8 mouse cellular contexts compared by ENCODE assay signal in genomic region chr2:18063763-18064251, GRCm38 (mm10). TPM values are rescaled to one million over a fixed set of nuclear protein-coding genes. Genes with fewer than 3 reads are reported as not detected.
A peak's percentile ranks its signal among the peaks of the same experiment; 100 is the strongest.
DNase-seq lines count a peak whose midpoint lies in the region; ATAC-seq and TF ChIP-seq lines count a peak whose summit lies in the region.

No protein-coding gene starts in this region.

- H3K36me3 ChIP-seq in forebrain, embryonic 14.5 days (ENCODE audit: control insufficient read depth, insufficient read depth, low read length) = peaks cover 11% of the 10 kb centered on the region; the same call in 1 of the 2 replicates
- 0 out of 2 replicates have a peak, but pooled peaks cover 5% of the 10 kb centered on the region for H3K36me3 ChIP-seq in hindbrain, embryonic 12.5 days

- H3K4me2 ChIP-seq in forebrain, embryonic 14.5 days (ENCODE audit: low read length) = peak overlapping the region; percentile 88
- peak overlapping the region; percentile 96 for H3K4me2 ChIP-seq in hindbrain, embryonic 12.5 days (replicated peaks)

- H3K9ac ChIP-seq in forebrain, embryonic 14.5 days (ENCODE audit: low read length) = peak overlapping the region; percentile 96
- H3K9ac ChIP-seq in hindbrain, embryonic 12.5 days = peak overlapping the region; percentile 98

- H3K27me3 ChIP-seq in forebrain, embryonic 14.5 days (replicated peaks; ENCODE audit: control insufficient read depth, insufficient read depth, low read length) = no peaks in the 10 kb centered on the region
- H3K27me3 ChIP-seq in hindbrain, embryonic 12.5 days = no peaks in the 10 kb centered on the region

- DNase-seq in kidney, adult 11 months = peak; percentile 81
- DNase-seq in kidney, postnatal 10 days = no peak
- DNase-seq in forebrain, embryonic 14.5 days (ENCODE audit: low spot score) = peak; percentile 88
- DNase-seq in left cerebral cortex, adult 11 months (ENCODE audit: low spot score) = peak; percentile 46
- peak; percentile 66 for DNase-seq in lung, postnatal 25 days (ENCODE audit: low spot score)
- DNase-seq in right cerebral cortex, postnatal 10 days (ENCODE audit: low spot score in 2 of 2) = peak; percentile 73 to 82

- H3K27ac ChIP-seq in bone marrow, adult 2 months (ENCODE audit: control insufficient read depth, insufficient read depth, low read depth, low read length, poor library complexity) = peak overlapping the region; percentile 99
- peak overlapping the region; percentile 100 for H3K27ac ChIP-seq in forebrain, embryonic 14.5 days (ENCODE audit: low read depth, low read length)
- H3K27ac ChIP-seq in hindbrain, embryonic 12.5 days = peak overlapping the region; percentile 100

- peak; percentile 68 for ATAC-seq in forebrain, embryonic 14.5 days
- peak; percentile 65 for ATAC-seq in hindbrain, embryonic 12.5 days (ENCODE audit: low FRiP score)

- no peaks in the 10 kb centered on the region for H3K4me1 ChIP-seq in bone marrow, adult 2 months (ENCODE audit: control insufficient read depth, insufficient read depth, low read length)
- H3K4me1 ChIP-seq in forebrain, embryonic 14.5 days (ENCODE audit: control insufficient read depth, insufficient read depth, low read length) = peaks cover 12% of the 10 kb centered on the region
- peaks cover 18% of the 10 kb centered on the region for H3K4me1 ChIP-seq in hindbrain, embryonic 12.5 days

- H3K9me3 ChIP-seq in forebrain, embryonic 14.5 days (replicated peaks; ENCODE audit: control insufficient read depth, low read length) = no peaks in the 10 kb centered on the region
- H3K9me3 ChIP-seq in hindbrain, embryonic 12.5 days (replicated peaks) = no peaks in the 10 kb centered on the region

- H3K4me3 ChIP-seq in bone marrow, adult 2 months (replicated peaks; ENCODE audit: control insufficient read depth, low read depth, low read length) = peak overlapping the region; percentile 90
- H3K4me3 ChIP-seq in forebrain, embryonic 14.5 days (ENCODE audit: low read depth, low read length) = peak overlapping the region; percentile 86
- peak overlapping the region; percentile 86 for H3K4me3 ChIP-seq in hindbrain, embryonic 12.5 days

- 0% methylated on average over 18 of the region's 18 CpGs for WGBS in bone marrow, adult 2 months
- under 1% methylated on average over 18 of the region's 18 CpGs for WGBS in forebrain, embryonic 14.5 days
- WGBS in hindbrain, embryonic 12.5 days = under 1% methylated on average over 18 of the region's 18 CpGs

- TF ChIP-seq CTCF in bone marrow, adult 2 months (IDR thresholded peaks at IDR 0.05; ENCODE audit: control insufficient read depth, insufficient read depth, low read length) = no peak

- TF ChIP-seq POLR2A in bone marrow, adult 2 months (IDR thresholded peaks at IDR 0.05; ENCODE audit: borderline replicate concordance, control insufficient read depth, low read depth, low read length) = no peak

RNA-seq across cellular contexts. Expression of gene Mllt10, which starts 8.8 kb away (rescaled TPM):
- 34.1 and 49.4 TPM in 2 replicates for polyA plus RNA-seq in bone marrow, adult 2 months (2011; ENCODE audit: insufficient read depth, insufficient read length, low replicate concordance, missing spikeins)
- 38.7 and 43.5 TPM in 2 replicates for polyA plus RNA-seq in forebrain, embryonic 14.5 days (2014; fragmentation: Nextera tagmentation; extraction: Ambion mirVana)
- 65.1 and 70.8 TPM in 2 replicates for polyA plus RNA-seq in hindbrain, embryonic 12.5 days (2016; fragmentation: Nextera tagmentation; extraction: Ambion mirVana)

RNA-seq across cellular contexts. Expression of gene Skida1, which starts 15.0 kb away (rescaled TPM):
- 0.22 and 1.4 TPM in 2 replicates for polyA plus RNA-seq in bone marrow, adult 2 months (2011; ENCODE audit: insufficient read depth, insufficient read length, low replicate concordance, missing spikeins)
- 10.8 and 13.2 TPM in 2 replicates for polyA plus RNA-seq in forebrain, embryonic 14.5 days (2014; fragmentation: Nextera tagmentation; extraction: Ambion mirVana)
- 17.7 and 19.4 TPM in 2 replicates for polyA plus RNA-seq in hindbrain, embryonic 12.5 days (2016; fragmentation: Nextera tagmentation; extraction: Ambion mirVana)

RNA-seq across cellular contexts. Expression of gene A930004D18Rik, which starts 26.3 kb away (rescaled TPM):
- not detected in 2 replicates for polyA plus RNA-seq in bone marrow, adult 2 months (2011; ENCODE audit: insufficient read depth, insufficient read length, low replicate concordance, missing spikeins)
- polyA plus RNA-seq in forebrain, embryonic 14.5 days (2014; fragmentation: Nextera tagmentation; extraction: Ambion mirVana) = 9.9 and 11.7 TPM in 2 replicates
- polyA plus RNA-seq in hindbrain, embryonic 12.5 days (2016; fragmentation: Nextera tagmentation; extraction: Ambion mirVana) = 18.0 and 18.6 TPM in 2 replicates
